In genomic region chr17:78778765-78779164, GRCm38 (mm10) we compare ENCODE assay signal across 25 mouse cellular contexts.
"Had no signal": no experiment of that assay in that cellular context is flagged by ENCODE, and none has a peak within 500 bp of the region (broad histone marks: within the 10 kb centered on the region; RNA-seq: fewer than 3 reads in every experiment).

No protein-coding gene starts in this region.

- DNase-seq: cerebellum, adult 8-10 months; cerebellum, adult 9-10 months; cerebellum, adult 9-11 months; cerebellum, postnatal 10 days; cerebellum, postnatal 14 days; cerebellum, postnatal 25 days; embryo, embryonic 11 days; forebrain, postnatal 0 days; gastrocnemius, adult 2 months; gastrocnemius, postnatal 10 days; gastrocnemius, postnatal 25 days; gastrocnemius, postnatal 36 days; heart, adult 18-20 months; heart, adult 2 months had no signal

- H3K4me3 ChIP-seq: embryonic facial prominence, embryonic 10.5 days; embryonic facial prominence, embryonic 12.5 days; embryonic facial prominence, embryonic 13.5 days; embryonic facial prominence, embryonic 15.5 days; erythroblast, embryonic 14.5 days; forebrain, embryonic 10.5 days; forebrain, embryonic 12.5 days; forebrain, embryonic 13.5 days; forebrain, embryonic 15.5 days; gastrocnemius, adult 2 months; heart, adult 2 months had no signal

- H3K27ac ChIP-seq: embryonic facial prominence, embryonic 10.5 days; embryonic facial prominence, embryonic 12.5 days; embryonic facial prominence, embryonic 13.5 days; embryonic facial prominence, embryonic 15.5 days; forebrain, embryonic 10.5 days; forebrain, embryonic 12.5 days; forebrain, embryonic 13.5 days; forebrain, embryonic 15.5 days; gastrocnemius, adult 2 months; heart, adult 2 months had no signal

- ATAC-seq: forebrain, embryonic 13.5 days; forebrain, embryonic 14.5 days; forebrain, embryonic 15.5 days; forebrain, embryonic 16.5 days; forebrain, postnatal 0 days had no signal
